Mouse (Mus musculus): Measurements from ENCODE around the gene Fam198b. TPM values are rescaled to one million over a fixed set of nuclear protein-coding genes. Genes with fewer than 3 reads are reported as not detected.

The Fam198b gene
- polyA plus RNA-seq, 1 experiment from 2014 or later = 1.4 TPM

DNA sequence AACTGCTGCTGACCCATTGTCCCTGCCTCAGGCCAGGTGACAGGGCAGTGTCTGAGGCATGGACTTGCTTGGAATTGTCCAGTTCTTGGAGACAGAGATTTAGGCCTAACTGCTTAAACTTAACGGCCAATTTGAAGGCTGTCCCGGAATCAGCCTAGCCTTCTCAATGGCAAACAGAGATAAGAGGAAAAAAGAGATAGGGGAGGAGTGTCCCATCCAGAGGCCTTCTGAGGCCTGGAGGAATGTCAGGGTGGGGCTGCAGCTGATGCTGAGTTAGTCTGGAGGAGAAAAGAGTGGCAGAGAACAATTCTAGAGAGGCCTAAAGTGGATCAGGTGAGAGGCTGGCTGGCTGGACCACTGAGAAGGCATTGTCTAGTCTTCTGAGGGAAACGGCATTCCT lies 32.2 kb upstream of the Fam198b start:
- Histone ChIP-seq H3K9ac (replicated peaks; ENCODE audit: low read depth, low read length) (no peak overlapping the region), H3K27me3 (replicated peaks; ENCODE audit: control insufficient read depth, insufficient read depth, low read length) (no peaks in the 10 kb centered on the region), H3K4me2 (ENCODE audit: low read length) (no peak overlapping the region), H3K4me1 (replicated peaks; ENCODE audit: control insufficient read depth, insufficient read depth, low read length) (no peaks in the 10 kb centered on the region), H3K4me3 (replicated peaks; ENCODE audit: low read length) (no peak overlapping the region), H3K36me3 (ENCODE audit: control insufficient read depth, insufficient read depth) (no peaks in the 10 kb centered on the region), H3K9me3 (ENCODE audit: control insufficient read depth, low read length) (no peaks in the 10 kb centered on the region), H3K27ac (ENCODE audit: low read length) (no peak overlapping the region)
- WGBS = 83% methylated on average over 3 of the region's 3 CpGs
- no peak for ATAC-seq

DNA sequence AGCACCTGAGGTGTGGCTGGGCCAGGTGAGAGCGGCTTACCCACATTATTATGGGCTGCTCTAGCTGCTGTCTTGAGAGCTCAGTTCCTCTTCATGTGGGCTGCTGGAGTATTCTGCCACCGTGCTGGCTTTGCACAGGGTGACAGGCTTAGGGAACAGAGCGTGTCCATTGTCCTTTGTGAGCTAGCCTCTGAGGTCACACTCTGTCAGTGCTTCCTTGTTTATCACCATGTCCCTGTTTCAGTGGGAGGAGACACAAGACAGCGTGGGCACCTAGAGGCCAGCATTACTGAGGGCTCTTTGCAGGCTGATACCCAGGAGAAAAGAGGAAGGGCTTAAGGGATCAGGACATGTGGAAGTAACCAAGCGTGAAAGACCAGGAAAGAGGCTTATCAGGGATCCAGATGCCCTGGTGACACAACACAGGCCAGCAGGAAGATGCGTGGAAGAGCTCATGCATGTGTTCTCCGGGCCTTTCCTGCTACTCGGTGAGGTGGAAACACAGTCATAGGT lies 31.6 kb upstream of the Fam198b start, which contains the start of gene Tmem144:
Gene Tmem144, minus strand, starts transcription at position 120 of the 513 bp plus-strand sequence.
- no peaks in the 10 kb centered on the region for H3K9me3 ChIP-seq (ENCODE audit: control insufficient read depth, low read length)
- 58% methylated on average over 8 of the region's 8 CpGs for WGBS
- H3K27me3 ChIP-seq (replicated peaks; ENCODE audit: control insufficient read depth, insufficient read depth, low read length) = no peaks in the 10 kb centered on the region
- no peak within 1 kb of the TSS for H3K9ac ChIP-seq (replicated peaks; ENCODE audit: low read depth, low read length)
- H3K27ac ChIP-seq (ENCODE audit: low read length) = no peak within 1 kb of the TSS
- H3K4me2 ChIP-seq (ENCODE audit: low read length) = no peak within 1 kb of the TSS
- ATAC-seq = no peak
- no peaks in the 10 kb centered on the region for H3K36me3 ChIP-seq (ENCODE audit: control insufficient read depth, insufficient read depth)
- no peaks in the 10 kb centered on the region for H3K4me1 ChIP-seq (replicated peaks; ENCODE audit: control insufficient read depth, insufficient read depth, low read length)
- no peak within 1 kb of the TSS for H3K4me3 ChIP-seq (replicated peaks; ENCODE audit: low read length)

GRCm38 (mm10) chr3:79857780-79858179 lies 26.6 kb upstream of the Fam198b start:
- 21% methylated on average over 5 of the region's 5 CpGs for WGBS
- H3K9ac ChIP-seq (replicated peaks; ENCODE audit: low read depth, low read length) = no peak overlapping the region
- no peaks in the 10 kb centered on the region for H3K27me3 ChIP-seq (replicated peaks; ENCODE audit: control insufficient read depth, insufficient read depth, low read length)
- no peak; the same call in 1 of the 2 replicates for ATAC-seq
- no peaks in the 10 kb centered on the region for H3K4me1 ChIP-seq (replicated peaks; ENCODE audit: control insufficient read depth, insufficient read depth, low read length)
- no peak overlapping the region for H3K4me2 ChIP-seq (ENCODE audit: low read length)
- H3K9me3 ChIP-seq (ENCODE audit: control insufficient read depth, low read length) = no peaks in the 10 kb centered on the region
- no peak overlapping the region for H3K27ac ChIP-seq (ENCODE audit: low read length)
- no peak overlapping the region for H3K4me3 ChIP-seq (replicated peaks; ENCODE audit: low read length)
- H3K36me3 ChIP-seq (ENCODE audit: control insufficient read depth, insufficient read depth) = no peaks in the 10 kb centered on the region

- Histone ChIP-seq H3K4me1 (replicated peaks; ENCODE audit: control insufficient read depth, insufficient read depth, low read length) (no peaks in the 10 kb centered on the region), H3K27me3 (replicated peaks; ENCODE audit: control insufficient read depth, insufficient read depth, low read length) (no peaks in the 10 kb centered on the region), H3K36me3 (ENCODE audit: control insufficient read depth, insufficient read depth) (no peaks in the 10 kb centered on the region), H3K27ac (ENCODE audit: low read length) (no peak overlapping the region), H3K4me3 (replicated peaks; ENCODE audit: low read length) (no peak overlapping the region), H3K9me3 (ENCODE audit: control insufficient read depth, low read length) (no peaks in the 10 kb centered on the region), H3K4me2 (ENCODE audit: low read length) (no peak overlapping the region), H3K9ac (replicated peaks; ENCODE audit: low read depth, low read length) (no peak overlapping the region)
- ATAC-seq = peak; percentile 71
- WGBS = 14% methylated on average over 3 of the region's 3 CpGs
Measured at GRCm38 (mm10) chr3:79858221-79858620, 26.1 kb upstream of the Fam198b start.

- H3K36me3 ChIP-seq (ENCODE audit: control insufficient read depth, insufficient read depth) = no peaks in the 10 kb centered on the region
- no peak overlapping the region for H3K4me3 ChIP-seq (replicated peaks; ENCODE audit: low read length)
- H3K4me2 ChIP-seq (ENCODE audit: low read length) = no peak overlapping the region
- peak; percentile 21 for ATAC-seq
- no peaks in the 10 kb centered on the region for H3K9me3 ChIP-seq (ENCODE audit: control insufficient read depth, low read length)
- WGBS = 33% methylated on average over 7 of the region's 7 CpGs
- no peak overlapping the region for H3K9ac ChIP-seq (replicated peaks; ENCODE audit: low read depth, low read length)
- H3K27me3 ChIP-seq (replicated peaks; ENCODE audit: control insufficient read depth, insufficient read depth, low read length) = no peaks in the 10 kb centered on the region
- no peak overlapping the region for H3K27ac ChIP-seq (ENCODE audit: low read length)
- H3K4me1 ChIP-seq (replicated peaks; ENCODE audit: control insufficient read depth, insufficient read depth, low read length) = peaks cover 16% of the 10 kb centered on the region
Measured at GRCm38 (mm10) chr3:79864824-79865223, 19.5 kb upstream of the Fam198b start.

GRCm38 (mm10) chr3:79866089-79866488 lies 18.2 kb upstream of the Fam198b start:
- ATAC-seq = no peak
- Histone ChIP-seq H3K9ac (replicated peaks; ENCODE audit: low read depth, low read length) (no peak overlapping the region), H3K4me3 (replicated peaks; ENCODE audit: low read length) (no peak overlapping the region), H3K4me1 (replicated peaks; ENCODE audit: control insufficient read depth, insufficient read depth, low read length) (peaks cover 16% of the 10 kb centered on the region), H3K36me3 (ENCODE audit: control insufficient read depth, insufficient read depth) (no peaks in the 10 kb centered on the region), H3K27ac (ENCODE audit: low read length) (no peak overlapping the region), H3K27me3 (replicated peaks; ENCODE audit: control insufficient read depth, insufficient read depth, low read length) (no peaks in the 10 kb centered on the region), H3K9me3 (ENCODE audit: control insufficient read depth, low read length) (no peaks in the 10 kb centered on the region), H3K4me2 (ENCODE audit: low read length) (no peak overlapping the region)
- 77% methylated on average over 3 of the region's 3 CpGs for WGBS

GRCm38 (mm10) chr3:79866526-79866925 lies 17.8 kb upstream of the Fam198b start:
- H3K9me3 ChIP-seq (ENCODE audit: control insufficient read depth, low read length) = no peaks in the 10 kb centered on the region
- no peaks in the 10 kb centered on the region for H3K36me3 ChIP-seq (ENCODE audit: control insufficient read depth, insufficient read depth)
- WGBS = 80% methylated on average over 9 of the region's 9 CpGs
- H3K4me2 ChIP-seq (ENCODE audit: low read length) = no peak overlapping the region
- peaks cover 16% of the 10 kb centered on the region for H3K4me1 ChIP-seq (replicated peaks; ENCODE audit: control insufficient read depth, insufficient read depth, low read length)
- H3K27ac ChIP-seq (ENCODE audit: low read length) = peak overlapping the region; percentile 70
- no peaks in the 10 kb centered on the region for H3K27me3 ChIP-seq (replicated peaks; ENCODE audit: control insufficient read depth, insufficient read depth, low read length)
- peak; percentile 36; the same call in 1 of the 2 replicates for ATAC-seq
- H3K4me3 ChIP-seq (replicated peaks; ENCODE audit: low read length) = no peak overlapping the region
- H3K9ac ChIP-seq (replicated peaks; ENCODE audit: low read depth, low read length) = no peak overlapping the region

DNA sequence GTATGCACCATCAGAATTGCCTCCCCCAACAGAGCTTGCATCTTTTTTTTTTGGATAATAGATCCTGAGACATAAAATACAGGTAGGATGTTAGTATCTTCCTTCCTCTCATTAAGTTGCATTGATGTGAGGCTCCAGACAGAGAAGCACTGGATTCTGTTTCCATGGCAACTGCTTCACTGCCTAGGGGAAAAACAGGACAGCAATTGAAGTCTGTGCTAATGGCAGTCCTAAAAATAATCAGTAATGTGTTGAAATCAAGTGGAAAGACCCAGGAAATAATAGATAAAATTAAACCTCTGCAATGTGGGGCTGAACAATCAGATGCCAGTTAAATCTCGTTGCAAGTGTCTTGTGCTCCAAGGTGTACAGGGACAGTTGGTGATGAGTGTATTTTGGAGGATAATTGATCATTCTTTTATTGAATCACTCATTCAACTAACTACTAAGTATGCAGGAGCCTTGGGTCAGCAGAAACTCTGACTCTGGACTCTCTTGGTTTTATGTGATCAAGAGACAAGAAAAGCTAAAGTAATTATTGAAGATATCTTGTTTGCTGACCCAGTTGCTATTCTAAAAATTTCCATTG lies 17.1 kb upstream of the Fam198b start:
- WGBS = 21% methylated on average over 1 of the region's 1 CpGs
- Histone ChIP-seq H3K9ac (replicated peaks; ENCODE audit: low read depth, low read length) (no peak overlapping the region), H3K4me2 (ENCODE audit: low read length) (0 out of 2 replicates have a peak overlapping the region, but pooled peaks have one; percentile 2), H3K27me3 (replicated peaks; ENCODE audit: control insufficient read depth, insufficient read depth, low read length) (no peaks in the 10 kb centered on the region), H3K4me3 (replicated peaks; ENCODE audit: low read length) (no peak overlapping the region), H3K9me3 (ENCODE audit: control insufficient read depth, low read length) (no peaks in the 10 kb centered on the region), H3K27ac (ENCODE audit: low read length) (peak overlapping the region; percentile 70), H3K36me3 (ENCODE audit: control insufficient read depth, insufficient read depth) (no peaks in the 10 kb centered on the region), H3K4me1 (replicated peaks; ENCODE audit: control insufficient read depth, insufficient read depth, low read length) (peaks cover 16% of the 10 kb centered on the region)
- ATAC-seq = peak; percentile 87

- Histone ChIP-seq H3K4me1 (replicated peaks; ENCODE audit: control insufficient read depth, insufficient read depth, low read length) (0 out of 2 replicates have a peak, but pooled peaks cover 2% of the 10 kb centered on the region), H3K4me2 (ENCODE audit: low read length) (no peak overlapping the region), H3K27ac (ENCODE audit: low read length) (no peak overlapping the region), H3K36me3 (ENCODE audit: control insufficient read depth, insufficient read depth) (no peaks in the 10 kb centered on the region), H3K9ac (replicated peaks; ENCODE audit: low read depth, low read length) (no peak overlapping the region), H3K9me3 (ENCODE audit: control insufficient read depth, low read length) (no peaks in the 10 kb centered on the region), H3K4me3 (replicated peaks; ENCODE audit: low read length) (no peak overlapping the region), H3K27me3 (replicated peaks; ENCODE audit: control insufficient read depth, insufficient read depth, low read length) (no peaks in the 10 kb centered on the region)
- 96% methylated on average over 5 of the region's 5 CpGs for WGBS
- ATAC-seq = no peak
Measured at GRCm38 (mm10) chr3:79875471-79875870, 8.9 kb upstream of the Fam198b start.

Data from forebrain, embryonic 16.5 days (tissue).